Mouse (Mus musculus) embryonic facial prominence, embryonic 12.5 days (tissue): Measurements from ENCODE around the gene Tekt4. TPM values are rescaled to one million over a fixed set of nuclear protein-coding genes. Genes with fewer than 3 reads are reported as not detected.

Experiments
- ATAC-seq: fragments of 200-750 bp; cut with Nextera tagmentation; 2 replicates; pipeline ENCODE4 v1.8.0; 2017; ENCODE audit not compliant: insufficient number of reproducible peaks, insufficient read depth, low FRiP score, low TSS enrichment
- H3K27ac ChIP-seq: fragments of 300-500 bp; sonication (generic); 2 replicates; pipeline ENCODE4 v1.5.1; 2016; ENCODE audit warnings: mild to moderate bottlenecking
- H3K27me3 ChIP-seq: fragments of 300-500 bp; sonication (generic); 2 replicates; pipeline ENCODE4 v1.6.1; 2016; ENCODE audit warnings: mild to moderate bottlenecking, moderate library complexity
- H3K36me3 ChIP-seq: fragments of 300-500 bp; sonication (generic); 2 replicates; pipeline ENCODE4 v1.6.1; 2016; ENCODE audit warnings: mild to moderate bottlenecking
- H3K4me1 ChIP-seq: fragments of 300-500 bp; sonication (generic); 2 replicates; pipeline ENCODE4 v1.6.1; 2016
- H3K4me2 ChIP-seq: fragments of 300-500 bp; sonication (generic); replicated peaks from 2 replicates; pipeline ENCODE4 v1.6.1; 2016; ENCODE audit warnings: mild to moderate bottlenecking, moderate library complexity
- H3K4me3 ChIP-seq: fragments of 300-500 bp; sonication (generic); 2 replicates; pipeline ENCODE4 v1.5.1; 2016; ENCODE audit warnings: mild to moderate bottlenecking
- H3K9ac ChIP-seq: fragments of 300-500 bp; sonication (generic); 2 replicates; pipeline ENCODE4 v1.6.1; 2016; ENCODE audit warnings: mild to moderate bottlenecking, moderate library complexity
- H3K9me3 ChIP-seq: fragments of 300-500 bp; sonication (generic); 2 replicates; pipeline ENCODE4 v1.6.1; 2016; ENCODE audit warnings: mild to moderate bottlenecking, moderate library complexity
- WGBS: fragments of 180-500 bp; shearing (Covaris S2); methylation state at CpG from one replicate; pipeline ENCODE4 v1.1.7; 2016; 5-methylcytosine and 5-hydroxymethylcytosine counted together
- polyA plus RNA-seq: library from polyadenylated mRNA; unstranded; fragments of >200 nt; fragmentation: Nextera tagmentation; extraction: Ambion mirVana; gene quantifications from 2 replicates; pipeline ENCODE4 v1.2.1, GENCODE M21; 2016

The Tekt4 gene
- polyA plus RNA-seq, 1 experiment from 2014 or later = 0.13 TPM

DNA sequence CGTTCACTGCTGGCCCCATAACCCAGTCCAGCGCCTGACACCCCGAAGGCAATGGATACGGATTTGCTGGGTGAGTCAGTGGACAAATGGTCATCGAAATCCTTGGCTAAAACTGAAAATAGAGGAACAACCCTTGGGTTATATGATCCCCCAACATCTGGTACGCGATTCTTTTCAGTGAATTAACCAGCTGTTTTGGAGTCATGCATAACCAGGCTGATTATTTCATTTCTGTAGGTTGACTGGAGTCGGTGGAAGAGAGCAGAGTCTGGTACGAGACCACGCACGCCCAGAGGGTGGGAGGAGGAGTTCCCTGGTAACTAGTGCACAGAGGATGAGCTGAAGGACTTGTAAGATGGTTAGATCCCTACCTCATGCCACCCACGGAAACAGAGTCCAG, 67.7 kb downstream of the Tekt4 start:
- peaks cover 21% of the 10 kb centered on the region for H3K4me1 ChIP-seq
- no peak overlapping the region for H3K4me3 ChIP-seq
- H3K27ac ChIP-seq = 0 out of 2 replicates have a peak overlapping the region, but pooled peaks have one; percentile 19
- WGBS = 51% methylated on average over 12 of the region's 12 CpGs
- no peaks in the 10 kb centered on the region for H3K36me3 ChIP-seq
- no peaks in the 10 kb centered on the region for H3K27me3 ChIP-seq
- H3K9me3 ChIP-seq = no peaks in the 10 kb centered on the region
- no peak overlapping the region for H3K4me2 ChIP-seq
- ATAC-seq = no peak
- H3K9ac ChIP-seq = no peak overlapping the region

Other genes starting within 250 kb of the Tekt4 start
- 34.1 and 34.9 TPM in 2 replicates for gene Gnptg, start 214.5 kb upstream of the Tekt4 start, polyA plus RNA-seq
- 63.7 and 65.8 TPM in 2 replicates for gene Tsr3, start 214.4 kb upstream of the Tekt4 start, polyA plus RNA-seq
- gene Baiap3, start 198.3 kb upstream of the Tekt4 start, polyA plus RNA-seq = 1.5 and 1.9 TPM in 2 replicates
- 782 and 798 TPM in 2 replicates for gene Ube2i, start 180.0 kb upstream of the Tekt4 start, polyA plus RNA-seq
- not detected in 2 replicates for gene Prss34, start 156.2 kb upstream of the Tekt4 start, polyA plus RNA-seq
- gene Prss28, start 146.0 kb upstream of the Tekt4 start, polyA plus RNA-seq = 0.19 TPM in 1 of 2 replicates, not detected in the other
- not detected in 2 replicates for gene Prss29, start 136.0 kb upstream of the Tekt4 start, polyA plus RNA-seq
- gene Tpsab1, start 109.1 kb upstream of the Tekt4 start, polyA plus RNA-seq = not detected in 2 replicates
- not detected in 2 replicates for gene Tpsb2, start 88.3 kb upstream of the Tekt4 start, polyA plus RNA-seq
- 0.31 TPM in 1 of 2 replicates, not detected in the other for gene Tpsg1, start 85.3 kb upstream of the Tekt4 start, polyA plus RNA-seq
- gene Cacna1h, start 20.8 kb upstream of the Tekt4 start, polyA plus RNA-seq = 8.7 and 11.9 TPM in 2 replicates
- gene Sstr5, start 42.7 kb downstream of the Tekt4 start, polyA plus RNA-seq = 0.47 and 0.55 TPM in 2 replicates
- 11.8 and 13.2 TPM in 2 replicates for gene Sox8, start 116.1 kb downstream of the Tekt4 start, polyA plus RNA-seq
- gene Lmf1, start 124.5 kb downstream of the Tekt4 start, polyA plus RNA-seq = 29.4 and 31.4 TPM in 2 replicates